Mouse (Mus musculus) hindbrain, embryonic 14.5 days (tissue): Measurements from ENCODE around the gene Ncmap. TPM values are rescaled to one million over a fixed set of nuclear protein-coding genes. Genes with fewer than 3 reads are reported as not detected.

Experiments used
- ATAC-seq: fragments of 200-750 bp; cut with Nextera tagmentation; 2 replicates; pipeline ENCODE4 v1.8.0; 2017; ENCODE audit warnings: moderate number of reproducible peaks, mild to moderate bottlenecking, moderate TSS enrichment, moderate library complexity; ENCODE audit not compliant: low FRiP score
- DNase-seq: peaks from one replicate; pipeline ENCODE4 v3.0.0-alpha.2; 2015; ENCODE audit warnings: low spot score
- H3K27ac ChIP-seq: fragments of 300-500 bp; sonication (generic); 2 replicates; pipeline ENCODE4 v1.5.1; 2014; ENCODE audit warnings: mild to moderate bottlenecking, moderate library complexity
- H3K27me3 ChIP-seq: fragments of 300-500 bp; sonication (generic); 2 replicates; pipeline ENCODE4 v1.6.1; 2014; ENCODE audit warnings: mild to moderate bottlenecking, low read length, mixed read lengths; ENCODE audit not compliant: control insufficient read depth, insufficient read depth
- H3K36me3 ChIP-seq: fragments of 300-500 bp; sonication (generic); replicated peaks from 2 replicates; pipeline ENCODE4 v1.6.1; 2014; ENCODE audit not compliant: control insufficient read depth, insufficient read depth
- H3K4me1 ChIP-seq: fragments of 300-500 bp; sonication (generic); replicated peaks from 2 replicates; pipeline ENCODE4 v1.6.1; 2014; ENCODE audit warnings: antibody characterized with exemption, low read length, mixed read lengths; ENCODE audit not compliant: control insufficient read depth, insufficient read depth
- H3K4me2 ChIP-seq: fragments of 300-500 bp; sonication (generic); replicated peaks from 2 replicates; pipeline ENCODE4 v1.6.1; 2014; ENCODE audit warnings: mild to moderate bottlenecking, moderate library complexity
- H3K4me3 ChIP-seq: fragments of 300-500 bp; sonication (generic); replicated peaks from 2 replicates; pipeline ENCODE4 v1.5.1; 2014; ENCODE audit warnings: mild to moderate bottlenecking, low read length
- H3K9ac ChIP-seq: fragments of 300-500 bp; sonication (generic); 2 replicates; pipeline ENCODE4 v1.6.1; 2014
- H3K9me3 ChIP-seq: fragments of 300-500 bp; sonication (generic); 2 replicates; pipeline ENCODE4 v1.6.1; 2016; ENCODE audit warnings: low read length; ENCODE audit not compliant: control insufficient read depth
- WGBS: fragments of 180-500 bp; shearing (Covaris S2); extraction: QIAGEN DNeasy Blood & Tissue Kit; methylation state at CpG from one replicate; pipeline ENCODE4 v1.1.7; 2014; 5-methylcytosine and 5-hydroxymethylcytosine counted together
- polyA plus RNA-seq: library from polyadenylated mRNA; unstranded; fragments of >200 nt; fragmentation: Nextera tagmentation; extraction: Ambion mirVana; gene quantifications from 2 replicates; pipeline ENCODE4 v1.2.1, GENCODE M21; 2014

The Ncmap gene
- polyA plus RNA-seq, 1 experiment from 2014 or later = 1.0 TPM

DNA sequence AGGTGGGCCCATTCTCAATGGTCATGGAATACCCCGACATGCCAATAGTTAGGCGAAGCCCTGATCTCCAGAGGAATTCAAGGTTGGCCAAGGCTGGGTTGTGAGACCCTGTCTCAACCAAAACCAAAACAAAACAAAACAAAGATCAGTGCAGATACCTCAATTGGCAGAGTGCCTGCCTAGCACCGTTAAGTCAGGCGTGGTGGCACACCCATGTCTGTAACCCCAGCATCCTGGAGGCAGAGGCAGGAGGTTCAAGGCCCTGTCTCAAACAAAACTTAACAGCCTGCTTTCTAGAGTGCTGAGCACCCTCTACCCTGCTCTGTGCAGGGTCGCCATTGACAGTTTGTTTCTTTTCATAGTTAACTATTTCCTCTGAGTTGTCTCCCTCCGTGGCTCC is 7.0 kb downstream of the Ncmap start:
- Histone ChIP-seq H3K9me3 (no peaks in the 10 kb centered on the region), H3K4me3 (no peak overlapping the region), H3K27me3 (peaks cover 2% of the 10 kb centered on the region; the same call in 1 of the 2 replicates), H3K36me3 (no peaks in the 10 kb centered on the region), H3K27ac (no peak overlapping the region), H3K4me1 (no peaks in the 10 kb centered on the region), H3K9ac (no peak overlapping the region), H3K4me2 (no peak overlapping the region)
- ATAC-seq (no peak), DNase-seq (no peak)
- 72% methylated on average over 6 of the region's 6 CpGs for WGBS

GRCm38 (mm10) chr4:135385614-135386013 is 12.4 kb downstream of the Ncmap start:
- H3K27ac ChIP-seq = no peak overlapping the region
- H3K4me1 ChIP-seq = no peaks in the 10 kb centered on the region
- no peak for ATAC-seq
- H3K9ac ChIP-seq = no peak overlapping the region
- no peak for DNase-seq
- H3K4me3 ChIP-seq = no peak overlapping the region
- H3K9me3 ChIP-seq = no peaks in the 10 kb centered on the region
- H3K4me2 ChIP-seq = no peak overlapping the region
- WGBS = 47% methylated on average over 10 of the region's 10 CpGs
- H3K36me3 ChIP-seq = no peaks in the 10 kb centered on the region
- H3K27me3 ChIP-seq = 0 out of 2 replicates have a peak, but pooled peaks cover 5% of the 10 kb centered on the region

DNA sequence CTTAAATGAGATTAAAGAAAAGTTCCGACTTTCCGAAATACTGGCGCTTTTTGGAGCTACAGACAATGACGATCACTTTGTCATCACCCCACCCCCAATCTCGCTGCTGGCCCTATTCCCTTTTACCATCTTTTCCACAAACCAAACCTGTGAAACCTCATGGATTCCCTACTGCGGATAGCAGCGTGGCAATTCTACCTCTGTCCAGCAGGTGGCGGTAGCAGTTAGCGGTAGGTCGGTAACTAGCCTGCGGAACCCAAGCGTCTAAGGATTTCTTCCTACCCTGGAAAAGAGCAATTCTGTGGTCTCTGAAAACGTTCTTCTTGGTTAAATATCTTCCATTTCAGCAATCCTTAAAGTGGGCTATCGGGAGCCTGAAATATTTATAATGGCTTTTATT is 15.7 kb downstream of the Ncmap start:
- ATAC-seq (no peak), DNase-seq (peak; percentile 95)
- WGBS = 6% methylated on average over 14 of the region's 14 CpGs
- Histone ChIP-seq H3K36me3 (no peaks in the 10 kb centered on the region), H3K4me1 (no peaks in the 10 kb centered on the region), H3K27me3 (0 out of 2 replicates have a peak, but pooled peaks cover 5% of the 10 kb centered on the region), H3K9ac (no peak overlapping the region), H3K4me2 (no peak overlapping the region), H3K9me3 (no peaks in the 10 kb centered on the region), H3K4me3 (no peak overlapping the region), H3K27ac (no peak overlapping the region)

DNA sequence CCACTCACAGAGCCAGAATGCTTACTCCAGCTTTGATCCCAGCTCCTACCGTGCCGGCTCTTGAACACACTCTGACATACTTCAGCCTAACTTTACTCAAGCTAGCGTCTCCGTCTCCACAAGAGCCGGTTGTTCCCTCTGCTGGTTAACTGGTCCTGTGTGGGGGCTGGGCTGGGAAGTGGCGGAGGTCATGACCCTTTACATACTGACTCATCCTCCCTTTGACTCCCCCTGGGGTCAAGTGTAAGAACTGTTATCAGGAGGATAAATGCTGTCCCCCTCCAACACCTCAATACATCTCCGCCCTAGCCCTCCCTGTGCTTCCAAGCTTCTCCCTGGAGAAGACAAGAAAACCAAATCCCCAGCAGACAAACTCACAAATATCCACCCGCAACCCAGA is 16.7 kb downstream of the Ncmap start:
- no peak overlapping the region for H3K4me3 ChIP-seq
- no peak overlapping the region for H3K9ac ChIP-seq
- H3K4me2 ChIP-seq = no peak overlapping the region
- WGBS = 51% methylated on average over 8 of the region's 8 CpGs
- no peaks in the 10 kb centered on the region for H3K36me3 ChIP-seq
- H3K27ac ChIP-seq = no peak overlapping the region
- H3K27me3 ChIP-seq = 0 out of 2 replicates have a peak, but pooled peaks cover 5% of the 10 kb centered on the region
- H3K4me1 ChIP-seq = no peaks in the 10 kb centered on the region
- ATAC-seq (no peak), DNase-seq (no peak)
- H3K9me3 ChIP-seq = no peaks in the 10 kb centered on the region

GRCm38 (mm10) chr4:135377241-135377640 is 20.8 kb downstream of the Ncmap start:
- H3K9me3 ChIP-seq = no peaks in the 10 kb centered on the region
- no peaks in the 10 kb centered on the region for H3K4me1 ChIP-seq
- H3K36me3 ChIP-seq = no peaks in the 10 kb centered on the region
- ATAC-seq (no peak), DNase-seq (no peak)
- no peak overlapping the region for H3K9ac ChIP-seq
- H3K4me3 ChIP-seq = no peak overlapping the region
- WGBS = 87% methylated on average over 11 of the region's 11 CpGs
- no peak overlapping the region for H3K27ac ChIP-seq
- H3K4me2 ChIP-seq = no peak overlapping the region
- H3K27me3 ChIP-seq = no peaks in the 10 kb centered on the region

- Histone ChIP-seq H3K4me3 (no peak overlapping the region), H3K4me1 (no peaks in the 10 kb centered on the region), H3K27ac (no peak overlapping the region), H3K4me2 (no peak overlapping the region), H3K27me3 (no peaks in the 10 kb centered on the region), H3K36me3 (no peaks in the 10 kb centered on the region), H3K9me3 (no peaks in the 10 kb centered on the region), H3K9ac (no peak overlapping the region)
- no peak for ATAC-seq
- DNase-seq = no peak
- WGBS = 65% methylated on average over 3 of the region's 3 CpGs
Measured at GRCm38 (mm10) chr4:135375444-135375843, 22.6 kb downstream of the Ncmap start.

GRCm38 (mm10) chr4:135373299-135373698 is 24.7 kb downstream of the Ncmap start:
- DNase-seq (no peak), ATAC-seq (no peak)
- H3K27me3 ChIP-seq = no peaks in the 10 kb centered on the region
- H3K4me1 ChIP-seq = no peaks in the 10 kb centered on the region
- H3K9me3 ChIP-seq = no peaks in the 10 kb centered on the region
- WGBS = 81% methylated on average over 5 of the region's 5 CpGs
- no peak overlapping the region for H3K4me3 ChIP-seq
- no peak overlapping the region for H3K27ac ChIP-seq
- no peak overlapping the region for H3K4me2 ChIP-seq
- H3K9ac ChIP-seq = no peak overlapping the region
- no peaks in the 10 kb centered on the region for H3K36me3 ChIP-seq

- Histone ChIP-seq H3K9me3 (no peaks in the 10 kb centered on the region), H3K9ac (no peak overlapping the region), H3K36me3 (no peaks in the 10 kb centered on the region), H3K4me1 (no peaks in the 10 kb centered on the region), H3K4me2 (no peak overlapping the region), H3K27me3 (no peaks in the 10 kb centered on the region), H3K4me3 (no peak overlapping the region), H3K27ac (no peak overlapping the region)
- ATAC-seq (no peak), DNase-seq (no peak)
- 72% methylated on average over 11 of the region's 11 CpGs for WGBS
Measured at GRCm38 (mm10) chr4:135370372-135370771, 27.7 kb downstream of the Ncmap start.

DNA sequence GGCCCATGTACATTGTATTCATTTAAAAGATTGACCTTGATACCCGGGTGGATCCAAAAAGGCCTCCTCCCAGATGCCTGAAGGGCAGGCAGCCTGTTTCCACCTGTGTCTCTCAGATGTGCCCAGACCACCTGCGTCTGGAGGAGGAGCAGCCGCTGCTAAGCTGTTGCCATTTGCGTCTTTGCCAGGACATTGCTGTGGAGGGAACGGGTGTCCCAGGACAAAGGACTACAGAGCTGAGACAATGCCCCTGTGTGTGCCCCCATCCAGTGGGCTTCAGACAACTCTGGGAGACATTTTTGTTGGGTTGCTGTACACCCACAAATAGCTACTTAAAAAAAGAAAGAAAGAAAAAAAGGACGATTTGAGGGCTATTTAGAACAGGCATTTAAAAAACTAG is 35.2 kb downstream of the Ncmap start:
- no peaks in the 10 kb centered on the region for H3K4me1 ChIP-seq
- DNase-seq (no peak), ATAC-seq (no peak)
- no peaks in the 10 kb centered on the region for H3K27me3 ChIP-seq
- H3K27ac ChIP-seq = no peak overlapping the region
- H3K9ac ChIP-seq = no peak overlapping the region
- H3K36me3 ChIP-seq = no peaks in the 10 kb centered on the region
- H3K9me3 ChIP-seq = no peaks in the 10 kb centered on the region
- no peak overlapping the region for H3K4me2 ChIP-seq
- no peak overlapping the region for H3K4me3 ChIP-seq
- 21% methylated on average over 6 of the region's 6 CpGs for WGBS

- 88% methylated on average over 12 of the region's 12 CpGs for WGBS
- Histone ChIP-seq H3K27ac (no peak overlapping the region), H3K27me3 (no peaks in the 10 kb centered on the region), H3K9ac (no peak overlapping the region), H3K4me1 (no peaks in the 10 kb centered on the region), H3K4me3 (no peak overlapping the region), H3K4me2 (no peak overlapping the region), H3K36me3 (no peaks in the 10 kb centered on the region), H3K9me3 (no peaks in the 10 kb centered on the region)
- no peak for ATAC-seq
- DNase-seq = no peak
Measured at GRCm38 (mm10) chr4:135361722-135362121, 36.3 kb downstream of the Ncmap start.
